Mouse (Mus musculus) liver, adult 2 months (tissue): Measurements from ENCODE around the gene Gm48552.

ENCODE experiments used
- CTCF ChIP-seq: fragments of 200-500 bp; IDR thresholded peaks from 2 replicates; pipeline ENCODE4 v1.5.1; 2011; ENCODE audit warnings: low read depth, low read length, control low read depth
- POLR2A ChIP-seq: fragments of 200-500 bp; IDR thresholded peaks from 2 replicates; pipeline ENCODE4 v1.6.1; 2011; ENCODE audit warnings: low read length, control low read depth; ENCODE audit not compliant: insufficient read depth; ENCODE audit errors: extremely low read depth

GRCm38 (mm10) chr10:81365672-81366476 is 22.9 kb upstream of the Gm48552 start, which contains the start of gene 4930404N11Rik:
- no peak for TF ChIP-seq CTCF
- no peak for TF ChIP-seq POLR2A
